Mouse (Mus musculus) stomach, embryonic 16.5 days (tissue): ENCODE data around the gene Bdkrb1. TPM values are rescaled to one million over a fixed set of nuclear protein-coding genes. Genes with fewer than 3 reads are reported as not detected.

Experiments
- ATAC-seq: fragments of 200-750 bp; cut with Nextera tagmentation; 2 replicates; pipeline ENCODE4 v1.8.0; 2017; ENCODE audit warnings: moderate number of reproducible peaks, moderate TSS enrichment; ENCODE audit not compliant: insufficient read depth, low FRiP score
- H3K27ac ChIP-seq: fragments of 300-500 bp; sonication (generic); 2 replicates; pipeline ENCODE4 v1.5.1; 2014; ENCODE audit warnings: low read length
- H3K27me3 ChIP-seq: fragments of 300-500 bp; sonication (generic); 2 replicates; pipeline ENCODE4 v1.6.1; 2014; ENCODE audit warnings: low read length, control low read depth, mixed read lengths; ENCODE audit not compliant: control insufficient read depth, insufficient read depth
- H3K36me3 ChIP-seq: fragments of 300-500 bp; sonication (generic); 2 replicates; pipeline ENCODE4 v1.6.1; 2014; ENCODE audit warnings: low read length; ENCODE audit not compliant: control insufficient read depth, insufficient read depth
- H3K4me1 ChIP-seq: fragments of 300-500 bp; sonication (generic); 2 replicates; pipeline ENCODE4 v1.6.1; 2014; ENCODE audit warnings: low read length, control low read depth, mixed read lengths; ENCODE audit not compliant: control insufficient read depth, insufficient read depth
- H3K4me2 ChIP-seq: fragments of 300-500 bp; sonication (generic); 2 replicates; pipeline ENCODE4 v1.6.1; 2014; ENCODE audit warnings: low read depth, low read length, mixed read lengths
- H3K4me3 ChIP-seq: fragments of 300-500 bp; sonication (generic); replicated peaks from 2 replicates; pipeline ENCODE4 v1.5.1; 2014; ENCODE audit warnings: mild to moderate bottlenecking, low read length
- H3K9ac ChIP-seq: fragments of 300-500 bp; sonication (generic); 2 replicates; pipeline ENCODE4 v1.6.1; 2014; ENCODE audit warnings: low read length
- H3K9me3 ChIP-seq: fragments of 300-500 bp; sonication (generic); replicated peaks from 2 replicates; pipeline ENCODE4 v1.6.1; 2016; ENCODE audit warnings: low read length, control low read depth; ENCODE audit not compliant: control insufficient read depth
- WGBS: fragments of 180-500 bp; shearing (Covaris S2); extraction: QIAGEN DNeasy Blood & Tissue Kit; methylation state at CpG from one replicate; pipeline ENCODE4 v1.1.7; 2014; 5-methylcytosine and 5-hydroxymethylcytosine counted together
- polyA plus RNA-seq: library from polyadenylated mRNA; unstranded; fragments of >200 nt; fragmentation: Nextera tagmentation; extraction: Ambion mirVana; gene quantifications from 2 replicates; pipeline ENCODE4 v1.2.1, GENCODE M21; 2015

Gene Bdkrb1
- polyA plus RNA-seq, 1 experiment from 2014 or later = 1.0 TPM

- Histone ChIP-seq H3K36me3 (peaks cover 26% of the 10 kb centered on the region), H3K9ac (no peak overlapping the region), H3K4me2 (no peak overlapping the region), H3K9me3 (no peaks in the 10 kb centered on the region), H3K4me3 (no peak overlapping the region), H3K27ac (no peak overlapping the region), H3K27me3 (no peaks in the 10 kb centered on the region), H3K4me1 (no peaks in the 10 kb centered on the region)
- ATAC-seq = no peak
- 79% methylated on average over 4 of the region's 4 CpGs for WGBS
These were observed 34.7 kb downstream of the Bdkrb1 start for GRCm38 (mm10) chr12:105637554-105637953.

DNA sequence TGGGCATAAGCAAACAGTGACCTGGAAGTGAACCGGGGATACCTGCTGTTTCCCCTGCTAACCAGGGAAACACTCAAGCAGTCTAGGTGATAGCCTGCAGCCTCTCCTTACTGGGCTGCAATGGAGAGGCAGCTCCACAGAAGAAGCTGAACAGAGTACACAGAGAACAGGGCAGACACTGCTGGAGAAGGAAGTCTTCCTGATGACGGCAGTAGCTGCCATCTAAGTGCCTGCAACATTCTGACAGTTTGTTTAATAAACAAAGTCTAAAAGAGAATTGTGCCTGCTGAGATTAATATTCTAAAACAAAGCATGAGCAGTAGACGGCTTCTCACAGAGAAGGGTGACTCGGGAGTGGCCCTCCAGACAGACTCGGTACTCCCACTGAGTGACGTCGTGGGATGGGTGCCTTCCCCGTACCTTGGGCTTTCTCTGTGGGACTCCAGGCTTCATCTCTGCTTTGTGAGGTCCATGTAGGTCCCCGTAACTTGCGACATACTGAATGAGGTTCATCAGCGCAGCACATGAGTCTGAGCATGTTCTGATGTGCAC lies 40.0 kb downstream of the Bdkrb1 start:
- Histone ChIP-seq H3K27me3 (no peaks in the 10 kb centered on the region), H3K36me3 (peaks cover 18% of the 10 kb centered on the region), H3K9me3 (no peaks in the 10 kb centered on the region), H3K4me2 (no peak overlapping the region), H3K27ac (no peak overlapping the region), H3K4me1 (no peaks in the 10 kb centered on the region), H3K4me3 (no peak overlapping the region), H3K9ac (no peak overlapping the region)
- ATAC-seq = no peak
- WGBS = 65% methylated on average over 11 of the region's 11 CpGs

Other genes with a start within 250 kb of the Bdkrb1 start
- 1.2 and 1.3 TPM in 2 replicates for gene D430019H16Rik, start 149.2 kb upstream of the Bdkrb1 start, polyA plus RNA-seq
- 5.3 and 7.3 TPM in 2 replicates for gene Bdkrb2, start 39.9 kb upstream of the Bdkrb1 start, polyA plus RNA-seq
- 25.9 and 30.5 TPM in 2 replicates for gene Gskip, start 81.7 kb downstream of the Bdkrb1 start, polyA plus RNA-seq
- gene Atg2b, start 82.1 kb downstream of the Bdkrb1 start, polyA plus RNA-seq = 11.1 TPM in 2 replicates
- gene Ak7, start 102.9 kb downstream of the Bdkrb1 start, polyA plus RNA-seq = 0.32 and 0.49 TPM in 2 replicates
- gene Papola, start 181.6 kb downstream of the Bdkrb1 start, polyA plus RNA-seq = 151 and 167 TPM in 2 replicates